Mouse (Mus musculus): ENCODE measurements around the gene Vti1a. TPM values are rescaled to one million over a fixed set of nuclear protein-coding genes. Genes with fewer than 3 reads are reported as not detected.

Vti1a gene
- polyA plus RNA-seq, 2 experiments: 6.9 to 11.9 TPM

GRCm38 (mm10) chr19:55411415-55411814 lies 95.3 kb downstream of the Vti1a start:
- WGBS (ENCODE audit: insufficient replicate concordance): 89% methylated on average over 11 of the region's 11 CpGs
- Histone ChIP-seq H3K27me3 (ENCODE audit: control insufficient read depth, insufficient read depth, low read length) (no peaks in the 10 kb centered on the region), H3K4me2 (ENCODE audit: low read depth) (no peak overlapping the region)

GRCm38 (mm10) chr19:55411894-55412293 lies 95.8 kb downstream of the Vti1a start:
- no peak overlapping the region for H3K4me2 ChIP-seq (ENCODE audit: low read depth)
- H3K36me3 ChIP-seq (replicated peaks; ENCODE audit: control insufficient read depth, insufficient read depth, low read depth): no peaks in the 10 kb centered on the region
- H3K27ac ChIP-seq: no peak overlapping the region
- ATAC-seq (ENCODE audit: insufficient read depth) (no peak), DNase-seq (ENCODE audit: low read depth in 3 of 3, low spot score in 3 of 3) (no peak)
- 68% methylated on average over 2 of the region's 2 CpGs for WGBS (ENCODE audit: insufficient replicate concordance)
- peaks cover 0 to 3% of the 10 kb centered on the region in 2 experiments; a peak in 1 of 4 replicates for H3K4me1 ChIP-seq (replicated peaks; ENCODE audit: control insufficient read depth in 2 of 2, insufficient read depth in 2 of 2, low read length in 1 of 2)
- H3K9me3 ChIP-seq (ENCODE audit: control insufficient read depth, low read length): no peaks in the 10 kb centered on the region
- no peak overlapping the region for H3K9ac ChIP-seq (replicated peaks)
- TF ChIP-seq CTCF (IDR thresholded peaks at IDR 0.05; ENCODE audit: low read depth) (no peak), EP300 (IDR thresholded peaks at IDR 0.05; ENCODE audit: low read depth) (no peak)
- H3K4me3 ChIP-seq (ENCODE audit: insufficient read depth in 1 of 2, low read depth in 2 of 2, low read length in 2 of 2): no peak overlapping the region
- H3K27me3 ChIP-seq (ENCODE audit: control insufficient read depth, insufficient read depth, low read length): no peaks in the 10 kb centered on the region

More at GRCm38 (mm10) chr19:55411415-55411814, 95.3 kb downstream of the Vti1a start:
- H3K4me3 ChIP-seq (ENCODE audit: insufficient read depth in 1 of 2, low read depth in 2 of 2, low read length in 2 of 2): no peak overlapping the region
- H3K9me3 ChIP-seq (ENCODE audit: control insufficient read depth, low read length): no peaks in the 10 kb centered on the region
- H3K27ac ChIP-seq: no peak overlapping the region
- ATAC-seq (ENCODE audit: insufficient read depth) (no peak), DNase-seq (ENCODE audit: low read depth in 3 of 3, low spot score in 3 of 3) (no peak)
- H3K4me1 ChIP-seq (replicated peaks; ENCODE audit: control insufficient read depth in 2 of 2, insufficient read depth in 2 of 2, low read length in 1 of 2): peaks cover 0 to 3% of the 10 kb centered on the region in 2 experiments; a peak in 1 of 4 replicates
- no peak for TF ChIP-seq CTCF (IDR thresholded peaks at IDR 0.05; ENCODE audit: low read depth)
- TF ChIP-seq EP300 (IDR thresholded peaks at IDR 0.05; ENCODE audit: low read depth): no peak
- no peaks in the 10 kb centered on the region for H3K36me3 ChIP-seq (replicated peaks; ENCODE audit: control insufficient read depth, insufficient read depth, low read depth)
- H3K9ac ChIP-seq (replicated peaks): no peak overlapping the region

- Histone ChIP-seq H3K27ac (no peak overlapping the region), H3K9me3 (ENCODE audit: control insufficient read depth, low read length) (no peaks in the 10 kb centered on the region), H3K4me3 (ENCODE audit: insufficient read depth in 1 of 2, low read depth in 2 of 2, low read length in 2 of 2) (no peak overlapping the region), H3K36me3 (replicated peaks; ENCODE audit: control insufficient read depth, insufficient read depth, low read depth) (no peaks in the 10 kb centered on the region), H3K4me2 (ENCODE audit: low read depth) (no peak overlapping the region), H3K27me3 (ENCODE audit: control insufficient read depth, insufficient read depth, low read length) (no peaks in the 10 kb centered on the region), H3K4me1 (replicated peaks; ENCODE audit: control insufficient read depth in 2 of 2, insufficient read depth in 2 of 2, low read length in 1 of 2) (peaks cover 0 to 3% of the 10 kb centered on the region in 2 experiments; a peak in 1 of 4 replicates), H3K9ac (replicated peaks) (no peak overlapping the region)
- no peak for ATAC-seq (ENCODE audit: insufficient read depth)
- peak; percentile 71 for TF ChIP-seq CTCF (IDR thresholded peaks at IDR 0.05; ENCODE audit: low read depth)
- no peak for TF ChIP-seq EP300 (IDR thresholded peaks at IDR 0.05; ENCODE audit: low read depth)
- 52% methylated on average over 8 of the region's 8 CpGs for WGBS (ENCODE audit: insufficient replicate concordance)
- peak in 2 of 3 experiments; percentile 2 to 20 for DNase-seq (ENCODE audit: low read depth in 3 of 3, low spot score in 3 of 3)
Observed at GRCm38 (mm10) chr19:55414050-55414449, 98.0 kb downstream of the Vti1a start.

GRCm38 (mm10) chr19:55418756-55419155 lies 102.7 kb downstream of the Vti1a start:
- no peak overlapping the region for H3K27ac ChIP-seq
- H3K9me3 ChIP-seq (ENCODE audit: control insufficient read depth, low read length): no peaks in the 10 kb centered on the region
- no peak overlapping the region for H3K4me3 ChIP-seq (ENCODE audit: insufficient read depth in 1 of 2, low read depth in 2 of 2, low read length in 2 of 2)
- WGBS (ENCODE audit: insufficient replicate concordance): 59% methylated on average over 3 of the region's 3 CpGs
- no peaks in the 10 kb centered on the region for H3K36me3 ChIP-seq (replicated peaks; ENCODE audit: control insufficient read depth, insufficient read depth, low read depth)
- DNase-seq (ENCODE audit: low read depth in 3 of 3, low spot score in 3 of 3) (no peak), ATAC-seq (ENCODE audit: insufficient read depth) (no peak)
- TF ChIP-seq EP300 (IDR thresholded peaks at IDR 0.05; ENCODE audit: low read depth) (no peak), CTCF (IDR thresholded peaks at IDR 0.05; ENCODE audit: low read depth) (no peak)
- H3K4me1 ChIP-seq (replicated peaks; ENCODE audit: control insufficient read depth in 2 of 2, insufficient read depth in 2 of 2, low read length in 1 of 2): no peaks in the 10 kb centered on the region
- no peaks in the 10 kb centered on the region for H3K27me3 ChIP-seq (ENCODE audit: control insufficient read depth, insufficient read depth, low read length)
- H3K9ac ChIP-seq (replicated peaks): no peak overlapping the region
- H3K4me2 ChIP-seq (ENCODE audit: low read depth): no peak overlapping the region

- ATAC-seq (ENCODE audit: insufficient read depth): no peak
- TF ChIP-seq CTCF (IDR thresholded peaks at IDR 0.05; ENCODE audit: low read depth) (no peak), EP300 (IDR thresholded peaks at IDR 0.05; ENCODE audit: low read depth) (no peak)
- H3K27me3 ChIP-seq (ENCODE audit: control insufficient read depth, insufficient read depth, low read length): no peaks in the 10 kb centered on the region
- H3K9me3 ChIP-seq (ENCODE audit: control insufficient read depth, low read length): no peaks in the 10 kb centered on the region
- H3K4me3 ChIP-seq (ENCODE audit: insufficient read depth in 1 of 2, low read depth in 2 of 2, low read length in 2 of 2): no peak overlapping the region
- 64% methylated on average over 3 of the region's 3 CpGs for WGBS (ENCODE audit: insufficient replicate concordance)
- H3K36me3 ChIP-seq (replicated peaks; ENCODE audit: control insufficient read depth, insufficient read depth, low read depth): no peaks in the 10 kb centered on the region
- H3K27ac ChIP-seq: no peak overlapping the region
- no peaks in the 10 kb centered on the region for H3K4me1 ChIP-seq (replicated peaks; ENCODE audit: control insufficient read depth in 2 of 2, insufficient read depth in 2 of 2, low read length in 1 of 2)
- DNase-seq (ENCODE audit: low read depth in 3 of 3, low spot score in 3 of 3): no peak
- no peak overlapping the region for H3K9ac ChIP-seq (replicated peaks)
- H3K4me2 ChIP-seq (ENCODE audit: low read depth): no peak overlapping the region
Observed at GRCm38 (mm10) chr19:55419961-55420360, 103.9 kb downstream of the Vti1a start.
